Mouse (Mus musculus) erythroblast, embryonic 14.5 days (primary cell): ENCODE data around the gene Calm3.

ENCODE experiments used
- GATA1 ChIP-seq: IDR thresholded peaks from 2 replicates; pipeline ENCODE4 v1.6.1; 2012; ENCODE audit warnings: low read length, inconsistent platforms, mixed read lengths
- TAL1 ChIP-seq: IDR thresholded peaks from 3 replicates; pipeline ENCODE4 v1.6.1; 2012; ENCODE audit warnings: low read length, inconsistent platforms, mixed read lengths

GRCm38 (mm10) chr7:16959539-16960187 lies 35.7 kb upstream of the Calm3 start, which contains the start of gene Pnmal1:
- no peak for TF ChIP-seq GATA1
- TF ChIP-seq TAL1 = no peak
